Mouse (Mus musculus) kidney, postnatal 4 days (tissue): ENCODE measurements around the gene Hnrnpdl.

Source experiments
- DNase-seq, 2 experiments: peaks; one replicate each; pipeline ENCODE4 v3.0.0; 2021; ENCODE audit warnings: mixed read lengths in 2 of 2

The Hnrnpdl gene

DNA sequence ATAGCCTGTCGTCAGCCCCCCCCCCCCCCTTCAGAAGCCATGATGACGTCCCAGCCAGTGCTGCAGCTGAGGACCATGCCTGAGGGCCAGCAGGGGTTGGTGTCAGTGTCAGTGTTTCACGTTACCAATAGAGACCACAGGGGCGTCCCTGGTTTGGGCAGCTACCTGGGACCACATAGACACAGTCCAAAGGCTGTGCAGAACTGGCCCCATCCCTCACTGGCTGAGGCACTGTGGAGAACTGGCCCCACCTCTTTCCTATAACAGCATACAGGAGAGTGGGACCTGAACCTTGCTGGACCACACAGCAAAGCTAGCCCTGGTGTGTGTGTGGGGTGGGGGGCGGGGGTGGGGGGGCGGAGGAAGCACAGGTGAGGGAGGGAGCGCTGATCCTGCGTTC lies 39.0 kb downstream of the Hnrnpdl start:
- no peak for DNase-seq

GRCm38 (mm10) chr5:100000048-100000447 lies 39.4 kb downstream of the Hnrnpdl start:
- no peak for DNase-seq

DNA sequence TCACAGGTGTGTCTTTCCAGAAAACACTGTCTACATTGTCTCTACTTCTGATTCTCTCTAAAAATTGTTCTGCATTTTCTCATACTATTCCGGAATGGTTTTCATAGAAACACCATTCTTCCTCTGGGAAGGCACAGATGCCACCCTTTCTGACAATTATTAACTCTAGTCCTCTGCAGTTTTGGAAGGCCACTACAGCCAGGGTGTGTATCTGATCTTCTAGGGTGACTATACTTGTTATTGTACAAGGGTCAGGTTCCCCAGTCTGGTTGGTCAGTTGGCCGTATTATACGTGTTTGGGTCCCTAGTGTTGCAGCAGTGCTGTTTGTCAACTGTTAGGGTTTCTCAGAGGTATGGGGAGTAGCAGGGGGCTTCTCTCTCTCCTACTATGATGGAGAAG lies 44.8 kb downstream of the Hnrnpdl start:
- no peak for DNase-seq

GRCm38 (mm10) chr5:99994166-99994565 lies 45.3 kb downstream of the Hnrnpdl start:
- DNase-seq, result no peak
